Mouse (Mus musculus) CH12.LX (cell line): ENCODE measurements around the gene Ppp4c. TPM values are rescaled to one million over a fixed set of nuclear protein-coding genes. Genes with fewer than 3 reads are reported as not detected.

Experiments
- DNase-seq: peaks from one replicate; pipeline ENCODE4 v3.0.0-alpha.2; 2013; ENCODE audit errors: extremely low read depth
- H3K27ac ChIP-seq: 2 replicates; pipeline ENCODE4 v1.5.1; 2012; ENCODE audit warnings: low read depth, mild to moderate bottlenecking, control low read depth, moderate library complexity; ENCODE audit not compliant: insufficient read depth
- H3K27me3 ChIP-seq: replicated peaks from 2 replicates; pipeline ENCODE3; 2012; ENCODE audit warnings: inconsistent platforms
- H3K36me3 ChIP-seq, 2 experiments: replicated peaks in 1 of 2; 2 replicates each; pipeline versions ENCODE3 to v1.6.1; 2012; ENCODE audit warnings: inconsistent platforms in 1 of 2, low read length in 1 of 2, mild to moderate bottlenecking in 1 of 2, mixed read lengths in 1 of 2, moderate library complexity in 1 of 2; ENCODE audit not compliant: control insufficient read depth in 1 of 2, insufficient read depth in 1 of 2
- H3K4me1 ChIP-seq, 2 experiments: 2 replicates each; pipeline ENCODE4 v1.6.1; 2012; ENCODE audit warnings: inconsistent platforms in 1 of 2, moderate library complexity in 1 of 2; ENCODE audit not compliant: insufficient read depth in 2 of 2, control insufficient read depth in 1 of 2
- H3K4me2 ChIP-seq: 2 replicates; pipeline ENCODE4 v1.6.1; 2012; ENCODE audit warnings: low read depth, mild to moderate bottlenecking, control low read depth; ENCODE audit not compliant: poor library complexity, insufficient read depth, severe bottlenecking
- H3K4me3 ChIP-seq, 3 experiments: fragments of 150-350 bp in 1 of 3; sonication (generic) in 1 of 3; replicated peaks in 1 of 3; 2 replicates each; pipeline versions ENCODE3 to v1.5.1; 2011 to 2012; ENCODE audit warnings: low read depth in 2 of 3, low read length in 2 of 3, mild to moderate bottlenecking in 2 of 3, moderate library complexity in 2 of 3, control low read depth in 1 of 3, improper control_type of control experiment in 1 of 3, inconsistent platforms in 1 of 3, mixed read lengths in 1 of 3; ENCODE audit not compliant: poor library complexity in 1 of 3
- H3K79me2 ChIP-seq: replicated peaks from 2 replicates; pipeline ENCODE4 v1.6.1; 2012; ENCODE audit warnings: mild to moderate bottlenecking, moderate library complexity; ENCODE audit not compliant: control insufficient read depth, poor library complexity, insufficient read depth, severe bottlenecking; ENCODE audit errors: extremely low read depth
- H3K9ac ChIP-seq: 2 replicates; pipeline ENCODE4 v1.6.1; 2012; ENCODE audit warnings: low read depth, mild to moderate bottlenecking, control low read depth, moderate library complexity; ENCODE audit not compliant: insufficient read depth
- H3K9me3 ChIP-seq: replicated peaks from 2 replicates; pipeline ENCODE3; 2012; ENCODE audit warnings: low read length, inconsistent platforms, mixed read lengths
- BHLHE40 ChIP-seq: IDR thresholded peaks from 2 replicates; pipeline ENCODE4 v1.6.1; 2011; ENCODE audit warnings: mild to moderate bottlenecking, low read depth, low read length, improper control_type of control experiment
- CHD2 ChIP-seq: IDR thresholded peaks from 2 replicates; pipeline ENCODE4 v1.6.1; 2011; ENCODE audit warnings: low read length, improper control_type of control experiment
- CTCF ChIP-seq, 2 experiments: IDR thresholded peaks in 1 of 2; conservative IDR thresholded peaks in 1 of 2; 2 replicates each; pipeline ENCODE4 v1.5.1; 2011 to 2012; ENCODE audit warnings: low read depth in 2 of 2, low read length in 2 of 2, improper control_type of control experiment in 1 of 2, inconsistent platforms in 1 of 2, mild to moderate bottlenecking in 1 of 2, moderate library complexity in 1 of 2
- ELF1 ChIP-seq: IDR thresholded peaks from 2 replicates; pipeline ENCODE4 v1.6.1; 2014; ENCODE audit warnings: low read depth, mild to moderate bottlenecking, inconsistent platforms, low read length, improper control_type of control experiment
- EP300 ChIP-seq: IDR thresholded peaks from 2 replicates; pipeline ENCODE4 v1.6.1; 2011; ENCODE audit warnings: low read length, improper control_type of control experiment
- GABPA ChIP-seq: IDR thresholded peaks from 2 replicates; pipeline ENCODE4 v1.6.1; 2012; ENCODE audit warnings: low read depth, low read length, improper control_type of control experiment, inconsistent platforms; ENCODE audit not compliant: insufficient replicate concordance
- JUND ChIP-seq: conservative IDR thresholded peaks from 2 replicates; pipeline ENCODE4 v1.6.1; 2011; ENCODE audit warnings: low read depth, low read length, improper control_type of control experiment
- KAT2A ChIP-seq: IDR thresholded peaks from 2 replicates; pipeline ENCODE4 v1.6.1; 2012; ENCODE audit warnings: low read length, improper control_type of control experiment, inconsistent platforms; ENCODE audit not compliant: insufficient replicate concordance
- MAZ ChIP-seq: IDR thresholded peaks from 2 replicates; pipeline ENCODE4 v1.6.1; 2012; ENCODE audit warnings: low read depth, mild to moderate bottlenecking, inconsistent platforms, low read length, improper control_type of control experiment, moderate library complexity
- MEF2A ChIP-seq: IDR thresholded peaks from 2 replicates; pipeline ENCODE4 v1.6.1; 2014; ENCODE audit warnings: low read depth, mild to moderate bottlenecking, inconsistent platforms, low read length, improper control_type of control experiment, borderline replicate concordance
- MXI1 ChIP-seq: IDR thresholded peaks from 2 replicates; pipeline ENCODE4 v1.6.1; 2011; ENCODE audit warnings: mild to moderate bottlenecking, low read depth, low read length, improper control_type of control experiment
- NRF1 ChIP-seq: IDR thresholded peaks from 2 replicates; pipeline ENCODE4 v1.6.1; 2014; ENCODE audit warnings: low read depth, mild to moderate bottlenecking, inconsistent platforms, low read length, improper control_type of control experiment, moderate library complexity
- RAD21 ChIP-seq: IDR thresholded peaks from 2 replicates; pipeline ENCODE4 v1.6.1; 2011; ENCODE audit warnings: low read depth, mild to moderate bottlenecking, low read length, improper control_type of control experiment, moderate library complexity
- SIN3A ChIP-seq: IDR thresholded peaks from 2 replicates; pipeline ENCODE4 v1.6.1; 2012; ENCODE audit warnings: low read length, improper control_type of control experiment, inconsistent platforms
- SMC3 ChIP-seq: IDR thresholded peaks from 2 replicates; pipeline ENCODE4 v1.6.1; 2011; ENCODE audit warnings: low read depth, low read length, improper control_type of control experiment
- USF2 ChIP-seq: conservative IDR thresholded peaks from 2 replicates; pipeline ENCODE4 v1.6.1; 2011; ENCODE audit warnings: low read depth, low read length, improper control_type of control experiment
- ZC3H11A ChIP-seq: IDR thresholded peaks from 2 replicates; pipeline ENCODE4 v1.6.1; 2012; ENCODE audit warnings: low read depth, mild to moderate bottlenecking, inconsistent platforms, low read length, improper control_type of control experiment
- ZNF384 ChIP-seq: IDR thresholded peaks from 2 replicates; pipeline ENCODE4 v1.6.1; 2012; ENCODE audit warnings: low read depth, low read length, improper control_type of control experiment, inconsistent platforms
- dilution Hi-C: fragments of 300-500 bp; cut with MboI; formaldehyde crosslinking; loops from 2 replicates; pipeline ENCODE4 v1.14.3; 2020; ENCODE audit warnings: low sequenced_read_pairs; ENCODE audit not compliant: extremely low pct_unique_long_range_greater_than_20kb, extremely low pct_ligation_motif_present
- in situ Hi-C: fragments of 300-500 bp; cut with MboI; formaldehyde crosslinking; loops from 3 replicates; pipeline ENCODE4 v1.14.3; 2019; ENCODE audit warnings: low sequenced_read_pairs, low pct_ligation_motif_present, low pct_unique_long_range_greater_than_20kb, mixed read lengths
- polyA plus RNA-seq: library from polyadenylated mRNA; unstranded; fragments of >175 nt; gene quantifications from 2 replicates; pipeline ENCODE4 v1.2.1, GENCODE M21; 2012; ENCODE audit warnings: low read depth; ENCODE audit not compliant: insufficient read length
- total RNA-seq, 2 experiments: library from RNA; depleted of rRNA; stranded (reverse); fragments of 300-350 nt in 1 of 2; fragments of >200 nt in 1 of 2; gene quantifications; 2 replicates each; pipeline ENCODE4 v1.2.3; 2012 to 2014

Ppp4c gene
- total and polyA plus RNA-seq, 3 experiments = 161 to 213 (median 195) TPM

- no peaks in the 10 kb centered on the region for H3K79me2 ChIP-seq
- TF ChIP-seq NRF1 = no peak
- no peak for TF ChIP-seq SIN3A
- TF ChIP-seq EP300 = no peak
- TF ChIP-seq ZC3H11A = no peak
- TF ChIP-seq KAT2A = no peak
- no peak for TF ChIP-seq USF2
- TF ChIP-seq MXI1 = no peak
- no peak for TF ChIP-seq JUND
- TF ChIP-seq CHD2 = no peak
- no peak for TF ChIP-seq ZNF384
- TF ChIP-seq BHLHE40 = no peak
- no peak for TF ChIP-seq GABPA
- TF ChIP-seq RAD21 = no peak
- no peak for TF ChIP-seq ELF1
- H3K9me3 ChIP-seq = peaks cover 3% of the 10 kb centered on the region
- no peak overlapping the region for H3K9ac ChIP-seq
- H3K4me1 ChIP-seq = peaks cover 2 to 4% of the 10 kb centered on the region in 2 experiments; a peak in 1 of 4 replicates
- H3K27me3 ChIP-seq = peaks cover 32% of the 10 kb centered on the region
- no peak for DNase-seq
- H3K36me3 ChIP-seq = no peaks in the 10 kb centered on the region
- H3K4me2 ChIP-seq = no peak overlapping the region
- in situ Hi-C loops (no loop called here), dilution Hi-C loops (no loop called here)
- H3K4me3 ChIP-seq = no peak overlapping the region
- H3K27ac ChIP-seq = no peak overlapping the region
Measured at GRCm38 (mm10) chr7:126822741-126823140, 30.4 kb upstream of the Ppp4c start.

- in situ Hi-C loops = no loop called here
- H3K4me2 ChIP-seq = no peak overlapping the region
- H3K4me3 ChIP-seq = no peak overlapping the region
- no peak overlapping the region for H3K9ac ChIP-seq
- H3K4me1 ChIP-seq = peaks cover 2 to 4% of the 10 kb centered on the region in 2 experiments; a peak in 1 of 4 replicates
- TF ChIP-seq MEF2A (no peak), USF2 (no peak), MAZ (peak; percentile 63; the same call in 1 of the 2 replicates), ZC3H11A (peak; percentile 42; the same call in 1 of the 2 replicates), RAD21 (peak; percentile 93), SMC3 (peak; percentile 80), ELF1 (0 out of 2 replicates have a peak, but pooled peaks have one; percentile 20), CTCF (conservative IDR thresholded peaks at IDR 0.05 in 1 of 2, IDR thresholded peaks at IDR 0.05 in 1 of 2; ENCODE audit: low read depth in 2 of 2, low read length in 2 of 2) (peak; percentile 90 to 95)
- H3K9me3 ChIP-seq = peaks cover 3% of the 10 kb centered on the region
- peak; percentile 79 for DNase-seq
- H3K79me2 ChIP-seq = no peaks in the 10 kb centered on the region
- H3K36me3 ChIP-seq = no peaks in the 10 kb centered on the region
- no peak overlapping the region for H3K27ac ChIP-seq
- H3K27me3 ChIP-seq = peaks cover 25% of the 10 kb centered on the region
- dilution Hi-C loops = no loop called here
Measured at GRCm38 (mm10) chr7:126821835-126822511, 29.7 kb upstream of the Ppp4c start.
